Mouse (Mus musculus) lung, adult 2 months (tissue): ENCODE measurements around the gene Zbtb11. TPM values are rescaled to one million over a fixed set of nuclear protein-coding genes. Genes with fewer than 3 reads are reported as not detected.
A peak's percentile ranks its signal among the peaks of the same experiment; 100 is the strongest.

Experiments
- DNase-seq: peaks from one replicate; pipeline ENCODE4 v3.0.0; 2022
- H3K4me1 ChIP-seq: fragments of 200-500 bp; 2 replicates; pipeline ENCODE4 v1.6.1; 2011; ENCODE audit warnings: low read length; ENCODE audit not compliant: control insufficient read depth, insufficient read depth
- H3K4me3 ChIP-seq: fragments of 200-500 bp; replicated peaks from 2 replicates; pipeline ENCODE3; 2011; ENCODE audit warnings: low read depth, mild to moderate bottlenecking, control low read depth, low read length; ENCODE audit errors: extremely low read depth
- CTCF ChIP-seq: fragments of 200-500 bp; IDR thresholded peaks from 2 replicates; pipeline ENCODE4 v1.5.1; 2011; ENCODE audit warnings: mild to moderate bottlenecking, low read length, control low read depth; ENCODE audit not compliant: insufficient read depth
- POLR2A ChIP-seq: fragments of 200-500 bp; IDR thresholded peaks from 2 replicates; pipeline ENCODE4 v1.6.1; 2011; ENCODE audit warnings: low read depth, mild to moderate bottlenecking, control low read depth, low read length, borderline replicate concordance; ENCODE audit errors: extremely low read depth
- WGBS: fragments of 180-500 bp; shearing (Covaris S2); methylation state at CpG from one replicate; pipeline ENCODE4 v1.1.7; 2018; 5-methylcytosine and 5-hydroxymethylcytosine counted together
- polyA plus RNA-seq: library from polyadenylated mRNA; depleted of rRNA; stranded (reverse); fragments of >200 nt; gene quantifications from 2 replicates; pipeline ENCODE4 v1.2.3, GENCODE M21; 2012

The Zbtb11 gene
- polyA plus RNA-seq, 1 experiment: 3.7 TPM

DNA sequence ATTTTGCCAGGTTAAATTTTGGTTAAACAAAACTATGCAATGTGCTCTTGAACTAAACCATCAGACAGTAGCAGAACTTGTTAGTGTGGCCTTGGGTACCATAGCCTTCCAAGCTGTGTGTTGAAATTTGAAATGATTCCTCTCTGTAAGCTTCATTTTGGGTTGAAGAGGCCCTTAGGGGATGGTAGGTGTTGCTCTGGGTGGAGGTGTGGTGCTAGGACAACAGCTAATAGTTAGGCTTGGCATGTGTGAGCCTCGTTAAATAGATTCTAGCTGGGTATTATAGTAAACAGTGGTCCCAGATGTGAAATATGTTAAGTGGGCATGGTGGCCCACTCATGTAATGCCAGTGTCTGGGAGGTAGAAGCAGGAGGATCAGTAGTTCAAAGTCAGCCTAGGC, 6.5 kb upstream of the Zbtb11 start:
- WGBS: 21% methylated on average over 1 of the region's 1 CpGs
- Histone ChIP-seq H3K4me3 (peak overlapping the region; percentile 40), H3K4me1 (peaks cover 6% of the 10 kb centered on the region)
- DNase-seq: no peak
- TF ChIP-seq POLR2A (no peak), CTCF (no peak)

DNA sequence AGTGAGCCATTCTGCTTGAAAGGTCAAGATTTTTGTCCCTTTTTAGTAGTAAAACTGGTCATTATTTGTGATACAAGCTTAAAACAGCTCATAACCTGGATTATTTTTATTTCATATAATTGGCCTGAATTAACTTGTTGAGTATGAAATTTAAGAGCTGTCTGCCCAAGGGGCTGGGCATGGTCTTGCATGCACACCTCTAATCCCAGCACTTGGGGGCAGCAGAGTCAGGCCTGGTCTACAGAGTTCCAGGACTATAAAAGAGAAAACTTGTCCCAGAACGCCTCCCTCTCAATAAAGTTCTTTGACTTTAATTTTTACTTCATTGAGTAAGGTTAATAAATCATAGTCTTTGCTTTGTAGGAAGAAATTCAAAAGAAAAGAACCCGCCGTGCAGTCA, 4.5 kb upstream of the Zbtb11 start:
- Histone ChIP-seq H3K4me1 (peaks cover 6% of the 10 kb centered on the region), H3K4me3 (no peak overlapping the region)
- WGBS: 63% methylated on average over 3 of the region's 3 CpGs
- DNase-seq: no peak
- TF ChIP-seq CTCF (peak; percentile 59), POLR2A (no peak)

GRCm38 (mm10) chr16:55970416-55970815, 3.3 kb upstream of the Zbtb11 start:
- no peak for TF ChIP-seq CTCF
- no peak for TF ChIP-seq POLR2A
- Histone ChIP-seq H3K4me3 (no peak overlapping the region), H3K4me1 (peaks cover 6% of the 10 kb centered on the region)
- 90% methylated on average over 5 of the region's 5 CpGs for WGBS
- no peak for DNase-seq

GRCm38 (mm10) chr16:55971735-55972615, 1.7 kb upstream of the Zbtb11 start:
- TF ChIP-seq POLR2A (no peak), CTCF (no peak)
- 77% methylated on average over 6 of the region's 6 CpGs for WGBS
- no peak for DNase-seq
- Histone ChIP-seq H3K4me3 (no peak overlapping the region), H3K4me1 (peaks cover 5% of the 10 kb centered on the region)

GRCm38 (mm10) chr16:55972626-55973201, 969 bp upstream of the Zbtb11 start:
- Histone ChIP-seq H3K4me3 (no peak overlapping the region), H3K4me1 (no peaks in the 10 kb centered on the region)
- DNase-seq: no peak
- WGBS: 48% methylated on average over 10 of the region's 10 CpGs
- no peak for TF ChIP-seq POLR2A
- no peak for TF ChIP-seq CTCF

DNA sequence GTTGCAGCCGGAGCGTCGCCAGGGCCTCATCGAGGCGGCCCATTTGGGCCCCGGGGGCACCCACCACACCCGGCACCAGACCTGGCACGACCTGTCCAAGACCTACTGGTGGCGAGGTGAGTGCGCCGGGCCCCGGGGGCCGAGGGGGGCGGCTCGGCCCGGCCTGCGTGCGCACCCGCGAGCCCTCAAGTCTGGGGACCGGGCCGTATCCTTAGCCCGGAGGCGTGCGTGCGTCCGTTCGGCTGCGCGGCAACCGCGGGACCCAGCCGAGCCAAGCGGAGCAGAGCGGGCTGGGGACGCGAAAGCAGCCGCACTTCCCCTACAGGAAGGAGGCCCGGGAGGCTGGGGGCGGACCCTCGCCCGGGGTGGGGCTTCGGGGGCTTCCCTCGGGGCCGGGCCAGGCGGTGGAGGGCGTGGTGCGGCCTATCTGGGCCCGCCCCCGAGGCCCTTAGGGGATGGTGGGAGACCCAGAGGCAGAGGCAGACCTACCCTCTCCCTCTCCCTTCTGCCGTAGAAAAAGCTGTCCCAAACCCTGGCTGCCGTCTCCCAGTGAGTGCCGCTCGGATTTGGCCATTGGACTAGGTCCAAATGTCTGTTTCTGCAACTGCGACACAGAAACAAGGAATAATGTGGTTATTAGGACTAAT, 696 bp downstream of the Zbtb11 start:
- no peaks in the 10 kb centered on the region for H3K4me1 ChIP-seq
- TF ChIP-seq POLR2A: peak; percentile 91; the same call in 1 of the 2 replicates
- no peak for TF ChIP-seq CTCF
- DNase-seq: peak; percentile 89
- WGBS: 1% methylated on average over 55 of the region's 55 CpGs
- peak overlapping the region; percentile 90 for H3K4me3 ChIP-seq

GRCm38 (mm10) chr16:55974903-55975285, 1.2 kb downstream of the Zbtb11 start:
- H3K4me1 ChIP-seq: no peaks in the 10 kb centered on the region
- peak overlapping the region; percentile 90 for H3K4me3 ChIP-seq
- 2% methylated on average over 14 of the region's 14 CpGs for WGBS
- TF ChIP-seq CTCF (no peak), POLR2A (no peak)
- DNase-seq: no peak

DNA sequence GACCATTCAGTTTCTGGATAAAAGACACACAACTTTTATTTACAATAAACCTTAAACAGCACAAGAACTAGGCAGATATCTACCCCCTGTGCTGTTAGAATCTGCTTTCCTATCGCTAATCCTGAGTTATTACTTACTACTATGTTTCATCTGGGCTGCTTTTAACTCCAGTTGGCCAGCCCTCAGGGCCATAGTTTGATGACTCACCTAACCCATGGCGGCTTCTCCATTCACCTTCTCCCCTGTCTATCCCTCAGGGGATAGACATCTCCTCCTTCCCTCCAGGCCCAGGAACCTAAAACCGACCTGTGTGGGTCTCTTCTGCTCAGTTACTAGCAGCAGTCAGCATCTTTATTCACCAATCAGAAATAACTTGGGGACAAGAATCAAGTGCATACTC, 12.3 kb downstream of the Zbtb11 start:
- 95% methylated on average over 3 of the region's 3 CpGs for WGBS
- no peak for DNase-seq
- no peaks in the 10 kb centered on the region for H3K4me1 ChIP-seq
- H3K4me3 ChIP-seq: no peak overlapping the region
- TF ChIP-seq CTCF (no peak), POLR2A (no peak)

DNA sequence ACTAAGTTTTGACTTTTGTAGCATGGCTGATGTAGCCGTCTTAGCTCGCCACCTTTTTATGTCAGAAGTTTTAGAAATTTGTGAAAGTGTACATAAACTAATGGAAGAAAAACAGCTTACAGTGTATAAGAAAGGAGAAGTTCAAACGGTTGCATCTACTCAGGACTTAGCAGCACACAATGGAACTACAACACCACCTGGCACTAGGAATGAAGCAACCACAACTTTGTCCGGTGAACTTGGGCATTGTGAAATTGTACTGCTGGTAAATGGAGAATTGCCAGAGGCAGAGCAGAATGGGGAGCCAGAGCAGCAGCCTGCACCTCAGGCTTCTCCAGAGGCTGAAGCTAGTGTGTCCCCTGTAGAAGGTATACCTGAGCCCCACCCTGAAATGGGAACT, 16.6 kb downstream of the Zbtb11 start:
- TF ChIP-seq CTCF: no peak
- no peak for TF ChIP-seq POLR2A
- WGBS: 80% methylated on average over 4 of the region's 4 CpGs
- Histone ChIP-seq H3K4me1 (no peaks in the 10 kb centered on the region), H3K4me3 (no peak overlapping the region)
- DNase-seq: no peak
